Mouse (Mus musculus) intestine, postnatal 0 days (tissue): ENCODE measurements at regions not wholly inside any gene's neighbourhood (a gene's known extent, or its start where the extent isn't known, plus 50 kb on each side); places are given as distances from the start of the nearest gene placed in this dataset.
"Not testable (repeated sequence)": the region's sequence is repeated elsewhere in the genome, so short reads cannot be mapped to it uniquely, and the experiment has no call there.

Source experiments
- ATAC-seq: fragments of 200-750 bp; cut with Nextera tagmentation; 2 replicates; pipeline ENCODE4 v1.8.0; 2017; ENCODE audit warnings: mild to moderate bottlenecking, moderate TSS enrichment, moderate library complexity
- H3K27ac ChIP-seq: fragments of 300-500 bp; sonication (generic); 2 replicates; pipeline ENCODE4 v1.5.1; 2014; ENCODE audit warnings: mild to moderate bottlenecking, low read depth, low read length, moderate library complexity
- H3K27me3 ChIP-seq: fragments of 300-500 bp; sonication (generic); replicated peaks from 2 replicates; pipeline ENCODE4 v1.6.1; 2014; ENCODE audit warnings: low read length, mixed read lengths; ENCODE audit not compliant: control insufficient read depth, insufficient read depth
- H3K36me3 ChIP-seq: fragments of 300-500 bp; sonication (generic); 2 replicates; pipeline ENCODE4 v1.6.1; 2014; ENCODE audit warnings: mild to moderate bottlenecking, moderate library complexity; ENCODE audit not compliant: control insufficient read depth, insufficient read depth
- H3K4me1 ChIP-seq: fragments of 300-500 bp; sonication (generic); replicated peaks from 2 replicates; pipeline ENCODE4 v1.6.1; 2014; ENCODE audit warnings: antibody characterized with exemption, low read length, mixed read lengths; ENCODE audit not compliant: control insufficient read depth, insufficient read depth
- H3K4me2 ChIP-seq: fragments of 300-500 bp; sonication (generic); replicated peaks from 2 replicates; pipeline ENCODE4 v1.6.1; 2014; ENCODE audit warnings: low read depth, mild to moderate bottlenecking, moderate library complexity
- H3K4me3 ChIP-seq: fragments of 300-500 bp; sonication (generic); 2 replicates; pipeline ENCODE4 v1.5.1; 2014; ENCODE audit warnings: low read depth, low read length
- H3K9ac ChIP-seq: fragments of 300-500 bp; sonication (generic); 2 replicates; pipeline ENCODE4 v1.6.1; 2014; ENCODE audit warnings: mild to moderate bottlenecking, low read depth, low read length
- H3K9me3 ChIP-seq: fragments of 300-500 bp; sonication (generic); 2 replicates; pipeline ENCODE4 v1.6.1; 2016; ENCODE audit warnings: mixed run types; ENCODE audit not compliant: control insufficient read depth
- CTCF ChIP-seq: sonication (generic); IDR thresholded peaks from 2 replicates; pipeline ENCODE4 v1.5.1; 2016; ENCODE audit warnings: low read depth, mild to moderate bottlenecking, control low read depth, antibody characterized with exemption, moderate library complexity
- WGBS: fragments of 180-500 bp; shearing (Covaris S2); extraction: QIAGEN DNeasy Blood & Tissue Kit; methylation state at CpG from one replicate; pipeline ENCODE4 v1.1.7; 2014; 5-methylcytosine and 5-hydroxymethylcytosine counted together

- no peak for TF ChIP-seq CTCF
- no peak overlapping the region for H3K9ac ChIP-seq
- H3K27me3 ChIP-seq: no peaks in the 10 kb centered on the region
- H3K4me3 ChIP-seq: no peak overlapping the region
- no peak overlapping the region for H3K27ac ChIP-seq
- no peaks in the 10 kb centered on the region for H3K9me3 ChIP-seq
- WGBS: 53% methylated on average over 10 of the region's 10 CpGs
- no peaks in the 10 kb centered on the region for H3K36me3 ChIP-seq
- no peaks in the 10 kb centered on the region for H3K4me1 ChIP-seq
- H3K4me2 ChIP-seq: no peak overlapping the region
- no peak for ATAC-seq
Observed at GRCm38 (mm10) chr5:91755958-91756357, 206.9 kb downstream of the Rchy1 start.

GRCm38 (mm10) chr5:91752846-91753245, 210.0 kb downstream of the Rchy1 start:
- H3K27me3 ChIP-seq, H3K27ac ChIP-seq, H3K9me3 ChIP-seq, H3K4me1 ChIP-seq, H3K4me2 ChIP-seq, H3K9ac ChIP-seq, H3K4me3 ChIP-seq, H3K36me3 ChIP-seq, ATAC-seq: not testable (repeated sequence)
- WGBS: 89% methylated on average over 17 of the region's 17 CpGs

GRCm38 (mm10) chr5:91751168-91751567, 211.7 kb downstream of the Rchy1 start:
- no peak for TF ChIP-seq CTCF
- Histone ChIP-seq H3K27ac (no peak overlapping the region), H3K4me1 (no peaks in the 10 kb centered on the region), H3K4me2 (no peak overlapping the region), H3K9ac (no peak overlapping the region), H3K27me3 (no peaks in the 10 kb centered on the region), H3K36me3 (no peaks in the 10 kb centered on the region), H3K4me3 (no peak overlapping the region), H3K9me3 (no peaks in the 10 kb centered on the region)
- ATAC-seq: no peak
- WGBS: 44% methylated on average over 6 of the region's 6 CpGs

GRCm38 (mm10) chr5:91746077-91746476, 216.8 kb downstream of the Rchy1 start:
- no peak for TF ChIP-seq CTCF
- 68% methylated on average over 5 of the region's 5 CpGs for WGBS
- no peak overlapping the region for H3K4me3 ChIP-seq
- no peak overlapping the region for H3K4me2 ChIP-seq
- H3K9me3 ChIP-seq: no peaks in the 10 kb centered on the region
- no peak overlapping the region for H3K9ac ChIP-seq
- H3K36me3 ChIP-seq: no peaks in the 10 kb centered on the region
- ATAC-seq: no peak
- H3K4me1 ChIP-seq: no peaks in the 10 kb centered on the region
- H3K27me3 ChIP-seq: no peaks in the 10 kb centered on the region
- H3K27ac ChIP-seq: no peak overlapping the region

- H3K4me2 ChIP-seq: no peak overlapping the region
- TF ChIP-seq CTCF: no peak
- no peak for ATAC-seq
Observed at GRCm38 (mm10) chr5:91744389-91744788, 218.5 kb downstream of the Rchy1 start.

GRCm38 (mm10) chr5:91740159-91740537, 222.7 kb downstream of the Rchy1 start:
- H3K4me3 ChIP-seq: no peak overlapping the region
- H3K27ac ChIP-seq: no peak overlapping the region
- H3K27me3 ChIP-seq: no peaks in the 10 kb centered on the region
- no peak for TF ChIP-seq CTCF
- H3K36me3 ChIP-seq: no peaks in the 10 kb centered on the region
- H3K9ac ChIP-seq: no peak overlapping the region
- WGBS: 34% methylated on average over 4 of the region's 4 CpGs
- no peak overlapping the region for H3K4me2 ChIP-seq
- H3K4me1 ChIP-seq: no peaks in the 10 kb centered on the region
- H3K9me3 ChIP-seq: no peaks in the 10 kb centered on the region
- no peak for ATAC-seq

More at GRCm38 (mm10) chr5:91744389-91744788, 218.5 kb downstream of the Rchy1 start:
- no peak overlapping the region for H3K27ac ChIP-seq
- no peaks in the 10 kb centered on the region for H3K27me3 ChIP-seq
- H3K36me3 ChIP-seq: no peaks in the 10 kb centered on the region
- no peak overlapping the region for H3K4me3 ChIP-seq
- H3K9me3 ChIP-seq: no peaks in the 10 kb centered on the region
- no peak overlapping the region for H3K9ac ChIP-seq
- no peaks in the 10 kb centered on the region for H3K4me1 ChIP-seq

GRCm38 (mm10) chr5:91739433-91740158, 222.2 kb downstream of the Parm1 start:
- no peak for TF ChIP-seq CTCF
- no peak overlapping the region for H3K9ac ChIP-seq
- no peak overlapping the region for H3K4me3 ChIP-seq
- H3K4me1 ChIP-seq: no peaks in the 10 kb centered on the region
- H3K4me2 ChIP-seq: no peak overlapping the region
- no peaks in the 10 kb centered on the region for H3K36me3 ChIP-seq
- ATAC-seq: no peak
- no peak overlapping the region for H3K27ac ChIP-seq
- H3K27me3 ChIP-seq: no peaks in the 10 kb centered on the region
- WGBS: 26% methylated on average over 16 of the region's 16 CpGs
- H3K9me3 ChIP-seq: no peaks in the 10 kb centered on the region
